Mouse (Mus musculus): ENCODE results near the gene Chrng. TPM values are rescaled to one million over a fixed set of nuclear protein-coding genes. Genes with fewer than 3 reads are reported as not detected.

Chrng gene
- polyA plus RNA-seq, 1 experiment from 2014 or later = 5.7 TPM

- no peak overlapping the region for H3K27ac ChIP-seq (ENCODE audit: low read length)
- no peak overlapping the region for H3K4me2 ChIP-seq (ENCODE audit: low read depth, low read length)
- 14% methylated on average over 14 of the region's 14 CpGs for WGBS
- H3K4me1 ChIP-seq (ENCODE audit: control insufficient read depth, insufficient read depth, low read length) = no peaks in the 10 kb centered on the region
- H3K9me3 ChIP-seq (replicated peaks; ENCODE audit: control insufficient read depth, low read length) = no peaks in the 10 kb centered on the region
- H3K4me3 ChIP-seq (replicated peaks; ENCODE audit: low read length) = no peak overlapping the region
- ATAC-seq (ENCODE audit: insufficient read depth, low FRiP score) = no peak
- H3K9ac ChIP-seq (ENCODE audit: low read length) = no peak overlapping the region
- no peaks in the 10 kb centered on the region for H3K36me3 ChIP-seq (ENCODE audit: control insufficient read depth, insufficient read depth, low read length)
- peaks cover 48% of the 10 kb centered on the region for H3K27me3 ChIP-seq (ENCODE audit: control insufficient read depth, insufficient read depth, low read length)
These were observed 54.0 kb downstream of the Chrng start for GRCm38 (mm10) chr1:87258484-87258883.

- H3K9me3 ChIP-seq (replicated peaks; ENCODE audit: control insufficient read depth, low read length) = no peaks in the 10 kb centered on the region
- H3K36me3 ChIP-seq (ENCODE audit: control insufficient read depth, insufficient read depth, low read length) = no peaks in the 10 kb centered on the region
- H3K4me3 ChIP-seq (replicated peaks; ENCODE audit: low read length) = no peak overlapping the region
- peaks cover 4% of the 10 kb centered on the region; the same call in 1 of the 2 replicates for H3K4me1 ChIP-seq (ENCODE audit: control insufficient read depth, insufficient read depth, low read length)
- 80% methylated on average over 2 of the region's 2 CpGs for WGBS
- H3K27ac ChIP-seq (ENCODE audit: low read length) = no peak overlapping the region
- H3K27me3 ChIP-seq (ENCODE audit: control insufficient read depth, insufficient read depth, low read length) = peaks cover 56% of the 10 kb centered on the region
- H3K9ac ChIP-seq (ENCODE audit: low read length) = no peak overlapping the region
- no peak overlapping the region for H3K4me2 ChIP-seq (ENCODE audit: low read depth, low read length)
- no peak for ATAC-seq (ENCODE audit: insufficient read depth, low FRiP score)
These were observed 54.9 kb downstream of the Chrng start for GRCm38 (mm10) chr1:87259316-87259715.

Other genes starting within 250 kb of the Chrng start
- not detected in 2 replicates for gene Alppl2, start 114.7 kb upstream of the Chrng start, polyA plus RNA-seq (2015; fragmentation: Nextera tagmentation; extraction: Ambion mirVana)
- 39.3 and 39.8 TPM in 2 replicates for gene Alpi, start 103.1 kb upstream of the Chrng start, polyA plus RNA-seq (2015; fragmentation: Nextera tagmentation; extraction: Ambion mirVana)
- 0.08 TPM in 1 of 2 replicates, not detected in the other for gene Akp3, start 79.7 kb upstream of the Chrng start, polyA plus RNA-seq (2015; fragmentation: Nextera tagmentation; extraction: Ambion mirVana)
- gene Ecel1, start 48.1 kb upstream of the Chrng start, polyA plus RNA-seq (2015; fragmentation: Nextera tagmentation; extraction: Ambion mirVana) = 3.0 and 5.7 TPM in 2 replicates
- not detected in 2 replicates for gene Prss56, start 21.3 kb upstream of the Chrng start, polyA plus RNA-seq (2015; fragmentation: Nextera tagmentation; extraction: Ambion mirVana)
- 0.10 and 2.0 TPM in 2 replicates for gene Chrnd, start 14.1 kb upstream of the Chrng start, polyA plus RNA-seq (2015; fragmentation: Nextera tagmentation; extraction: Ambion mirVana)
- 147 and 150 TPM in 2 replicates for gene Eif4e2, start 9.3 kb downstream of the Chrng start, polyA plus RNA-seq (2015; fragmentation: Nextera tagmentation; extraction: Ambion mirVana)
- 0.46 and 0.54 TPM in 2 replicates for gene Efhd1, start 59.7 kb downstream of the Chrng start, polyA plus RNA-seq (2015; fragmentation: Nextera tagmentation; extraction: Ambion mirVana)
- gene Gigyf2, start 122.3 kb downstream of the Chrng start, polyA plus RNA-seq (2015; fragmentation: Nextera tagmentation; extraction: Ambion mirVana) = 43.1 and 47.0 TPM in 2 replicates
- gene Kcnj13, start 190.1 kb downstream of the Chrng start, polyA plus RNA-seq (2015; fragmentation: Nextera tagmentation; extraction: Ambion mirVana) = 5.0 and 5.4 TPM in 2 replicates